Mouse (Mus musculus) stomach, postnatal 0 days (tissue): ENCODE measurements at regions not wholly inside any gene's neighbourhood (a gene's known extent, or its start where the extent isn't known, plus 50 kb on each side); places are given as distances from the start of the nearest gene placed in this dataset.

Experiments used
- CTCF ChIP-seq: IDR thresholded peaks from 2 replicates; pipeline ENCODE4 v1.5.1; 2016; ENCODE audit warnings: antibody characterized with exemption, low read depth, mild to moderate bottlenecking, moderate library complexity
- EP300 ChIP-seq: optimal IDR thresholded peaks from 2 replicates; pipeline ENCODE3; 2016; ENCODE audit warnings: antibody characterized with exemption

DNA sequence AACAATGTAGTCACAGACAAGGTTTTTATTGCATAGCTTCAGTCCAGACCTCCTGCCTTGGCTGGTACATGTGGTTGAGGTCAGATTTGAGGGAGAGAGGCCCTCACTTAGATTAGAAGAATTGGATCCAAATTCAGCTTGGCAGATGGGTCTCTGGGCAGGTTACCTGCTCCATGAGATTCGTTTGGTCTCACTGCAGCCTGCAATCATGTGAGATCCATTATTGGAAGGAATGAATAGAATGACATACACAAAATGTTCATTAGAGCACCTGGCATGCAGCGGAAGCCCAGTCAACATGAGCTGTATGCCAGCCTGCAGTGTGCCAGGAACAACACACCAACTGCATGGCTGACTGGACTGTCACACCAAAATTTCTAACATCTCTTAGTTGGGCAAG is 750.3 kb downstream of the Nedd1 start:
- TF ChIP-seq EP300 (no peak), CTCF (no peak)
